Mouse (Mus musculus): ENCODE results near the gene 2010111I01Rik.
A peak's percentile ranks its signal among the peaks of the same experiment; 100 is the strongest.
"Not testable (repeated sequence)": the region's sequence is repeated elsewhere in the genome, so short reads cannot be mapped to it uniquely, and the experiment has no call there.

Gene 2010111I01Rik

DNA sequence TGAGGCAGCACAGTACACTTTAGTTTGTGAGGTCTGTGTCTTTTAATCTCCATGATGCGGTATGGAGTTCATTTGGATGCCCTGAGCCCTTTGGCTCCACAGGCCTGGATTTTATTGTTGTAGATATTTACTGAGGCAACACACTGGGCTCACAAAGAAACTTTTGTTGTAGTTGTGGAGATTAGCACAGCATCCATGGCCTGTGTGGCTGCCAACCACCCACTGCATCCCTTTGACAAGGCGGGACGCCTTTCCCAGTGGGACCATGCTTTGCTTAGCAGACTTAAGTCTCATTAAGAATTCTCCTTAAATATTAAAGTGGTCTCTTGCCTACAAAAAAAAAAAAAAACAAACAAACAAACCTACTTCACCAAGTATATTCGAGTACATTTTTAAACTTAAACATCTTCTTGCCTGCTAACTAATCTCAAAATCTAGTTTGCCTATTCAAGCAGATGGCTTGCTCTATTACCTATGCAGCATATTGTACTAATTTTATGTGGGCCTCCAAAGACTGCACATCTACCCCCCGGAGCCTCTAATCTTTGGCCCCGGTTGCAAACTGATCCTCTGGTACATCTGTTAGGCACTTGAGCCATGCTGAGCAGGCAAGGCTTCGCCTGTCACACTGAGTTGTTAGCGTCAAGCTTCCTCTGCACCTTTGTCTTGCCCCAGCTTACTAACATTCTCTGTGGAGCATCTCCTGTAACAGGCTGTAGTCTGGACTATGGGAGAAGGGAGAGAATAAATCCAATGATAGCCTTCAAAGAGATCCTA lies 239.0 kb downstream of the 2010111I01Rik start:
- no peak for DNase-seq (ENCODE audit: low spot score in 2 of 2)

DNA sequence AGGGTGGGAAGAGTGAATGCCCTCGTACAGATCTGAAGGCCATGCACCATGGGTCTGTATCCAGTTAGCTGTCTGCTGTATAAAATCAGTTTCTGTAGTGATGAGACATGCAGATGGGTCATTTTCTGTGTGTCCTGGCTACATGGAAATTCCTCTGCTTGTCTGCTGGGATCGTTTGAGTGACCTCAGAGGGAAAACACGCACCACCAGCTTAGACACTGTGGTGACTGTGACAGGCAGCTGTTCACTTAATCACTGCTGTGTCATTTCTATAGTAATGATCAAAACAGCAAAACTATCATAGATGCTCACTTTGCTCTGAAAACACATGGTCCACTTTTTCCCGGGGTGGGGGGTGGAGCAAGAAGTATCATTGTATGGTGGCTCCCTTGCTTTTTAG lies 241.1 kb downstream of the 2010111I01Rik start:
- DNase-seq (ENCODE audit: low spot score in 2 of 2) = no peak

DNA sequence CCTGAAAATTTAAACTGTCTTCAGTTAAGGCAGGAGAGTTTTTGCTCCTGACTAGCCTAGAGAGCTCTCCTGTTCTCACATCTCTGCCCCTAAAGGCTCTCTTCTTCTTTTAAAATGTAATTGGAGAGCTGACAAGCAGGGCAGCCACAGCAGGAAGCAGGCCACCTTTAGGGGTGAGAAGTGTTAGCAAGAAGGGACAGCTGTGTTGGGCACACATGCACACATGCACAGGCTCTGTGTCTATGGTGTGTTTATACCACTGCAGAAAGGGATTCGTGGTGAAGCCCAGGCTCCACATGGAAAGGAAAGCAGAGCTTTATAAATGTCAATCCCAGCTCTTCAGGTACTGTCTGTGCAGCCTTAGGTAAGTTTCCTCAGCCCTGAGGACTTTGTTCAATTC lies 241.7 kb downstream of the 2010111I01Rik start:
- DNase-seq (ENCODE audit: low spot score in 2 of 2) = no peak

DNA sequence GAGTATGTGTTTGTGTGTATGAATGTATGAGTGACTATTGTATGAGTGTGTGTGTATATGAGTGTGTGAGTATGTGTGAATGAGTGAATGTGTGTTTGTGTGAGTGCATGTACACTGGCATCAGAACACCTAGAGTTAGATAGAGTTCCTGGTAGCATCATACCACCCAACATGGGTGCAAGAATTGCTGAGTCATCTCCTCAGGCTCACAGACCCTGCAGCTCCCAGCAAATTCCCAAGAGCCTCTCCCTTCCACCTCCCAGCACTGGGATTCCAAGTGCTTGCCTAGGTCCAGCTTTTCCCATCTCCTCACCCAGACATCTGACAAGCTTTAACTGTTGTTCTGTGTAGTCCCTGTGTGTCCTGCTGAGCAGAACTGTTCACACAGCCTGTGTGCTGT lies 251.8 kb downstream of the 2010111I01Rik start:
- DNase-seq (ENCODE audit: low spot score in 2 of 2) = no peak

DNA sequence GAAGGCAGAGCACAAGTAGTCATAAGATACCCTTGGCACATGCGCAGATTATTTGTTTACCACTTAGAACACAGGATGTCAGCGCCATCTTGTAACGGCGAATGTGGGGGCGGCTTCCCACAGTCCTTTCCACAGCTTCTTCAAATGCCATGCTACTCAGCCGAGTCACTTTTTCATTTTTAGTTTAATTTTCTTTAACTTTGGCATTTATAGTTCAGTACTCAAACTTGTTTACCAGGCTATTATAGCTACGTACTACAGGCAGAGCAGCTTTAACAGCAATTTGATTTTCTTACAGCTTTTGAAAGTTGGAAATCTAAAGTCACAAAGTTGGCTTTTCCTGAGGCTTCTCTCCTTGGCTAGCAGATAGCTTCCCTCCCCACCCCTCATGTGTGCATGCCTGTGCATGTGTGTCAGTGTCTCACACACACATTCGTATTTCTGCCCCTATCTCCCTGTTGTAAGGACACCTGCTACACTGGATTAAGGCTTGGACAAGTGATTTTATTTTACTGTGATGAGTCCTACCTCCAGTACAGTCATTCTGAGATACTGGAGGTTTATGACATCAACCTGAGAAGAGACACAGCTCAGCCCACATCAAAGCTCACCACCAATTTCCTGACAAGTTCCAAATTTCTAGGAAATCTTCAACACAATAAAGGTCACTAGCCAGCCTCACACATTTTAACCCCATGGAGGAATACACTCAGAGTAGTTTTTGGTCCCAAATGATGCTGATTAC lies 258.5 kb downstream of the 2010111I01Rik start:
- DNase-seq (ENCODE audit: low spot score in 2 of 2) = no peak

DNA sequence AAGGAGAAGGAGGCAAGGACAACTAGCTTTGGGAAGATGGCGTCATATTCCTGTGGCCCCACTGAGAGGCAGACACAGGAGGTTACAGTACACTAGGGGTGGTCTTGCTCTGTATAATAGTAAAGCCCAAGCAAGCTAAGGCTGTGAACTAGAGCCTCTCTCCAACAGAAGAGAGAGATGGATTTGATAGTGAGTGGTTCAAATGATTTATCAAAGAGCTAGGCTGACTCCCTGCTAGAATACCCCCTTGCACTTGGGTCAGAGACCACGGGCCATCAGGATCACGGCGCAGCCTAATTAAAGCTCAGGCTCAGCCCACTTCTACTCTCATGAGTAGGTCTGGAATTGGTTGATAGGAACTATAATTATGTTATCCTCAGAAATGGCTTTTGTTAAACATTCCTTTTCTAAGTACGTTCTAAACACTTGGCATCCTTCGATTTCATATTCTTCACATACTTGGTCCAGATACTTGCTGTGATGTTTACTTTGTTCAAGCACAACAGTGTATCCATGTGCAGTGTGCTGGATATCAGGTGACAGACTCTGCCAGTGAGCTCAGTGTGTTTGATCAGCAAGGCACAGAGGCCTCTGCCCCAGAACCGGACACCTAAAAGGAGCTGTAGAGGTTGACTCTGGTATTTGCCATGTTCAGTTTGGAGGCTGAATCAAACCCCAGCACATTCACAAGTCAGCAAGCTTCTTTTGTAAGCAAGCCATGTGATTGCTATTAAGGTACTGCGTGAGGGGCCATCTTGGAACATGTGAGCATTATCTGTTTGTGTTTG lies 261.3 kb downstream of the 2010111I01Rik start:
- no peak for DNase-seq (ENCODE audit: low spot score in 2 of 2)

DNA sequence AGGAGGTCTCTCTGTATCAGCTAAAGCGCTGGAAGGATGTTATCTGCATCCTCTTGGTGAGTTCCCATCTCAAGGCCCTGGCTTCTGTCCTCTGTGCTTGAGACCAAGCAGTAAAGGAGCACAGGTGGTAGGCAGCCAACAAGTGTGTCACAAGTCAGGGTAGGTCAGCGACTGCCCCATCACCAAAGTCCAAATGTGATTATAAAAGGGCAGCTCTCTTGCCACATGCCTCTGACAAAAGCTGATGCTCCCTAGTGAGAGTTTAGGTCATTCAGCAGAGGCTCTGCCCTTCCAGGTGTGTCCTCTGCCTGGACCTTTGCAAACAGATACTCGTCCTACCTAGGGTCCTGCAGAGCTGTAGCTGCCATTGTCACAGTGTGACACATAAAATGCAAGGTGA lies 263.1 kb downstream of the 2010111I01Rik start:
- no peak for DNase-seq (ENCODE audit: low spot score in 2 of 2)

DNA sequence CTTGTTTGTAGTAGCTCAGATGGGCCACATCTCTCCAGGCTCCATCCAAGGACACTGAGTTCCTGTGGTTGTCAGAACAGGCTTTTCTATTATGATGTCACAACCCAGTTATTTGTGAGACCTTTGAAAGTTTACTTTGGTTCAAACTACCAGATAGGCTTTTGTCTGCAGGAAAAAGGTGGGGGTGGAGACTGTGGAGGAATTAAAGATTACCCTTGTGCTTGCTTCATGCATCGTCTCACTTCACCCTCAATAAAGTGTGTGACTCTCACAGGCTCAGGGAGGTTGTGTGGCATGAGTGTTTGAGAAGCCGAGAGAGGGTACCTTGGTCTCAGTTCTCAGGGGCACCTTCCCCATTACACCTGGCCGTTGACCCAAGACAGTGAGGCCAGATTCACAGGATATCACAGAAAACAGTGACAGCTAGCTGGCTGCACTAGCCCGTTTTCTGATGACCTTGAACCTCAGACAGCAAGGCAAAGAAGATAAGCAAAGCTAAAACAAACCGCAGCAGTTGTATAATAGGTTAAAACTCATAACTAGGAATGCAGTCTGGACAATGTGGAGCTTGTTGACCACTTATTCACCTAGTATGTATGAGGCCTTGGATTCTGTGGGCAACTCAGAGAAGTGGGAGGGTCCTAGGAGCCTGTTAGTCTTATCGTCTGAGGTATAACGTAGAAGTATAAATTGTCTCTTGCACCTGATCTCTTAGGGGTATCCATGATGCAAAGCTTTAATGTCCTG lies 266.4 kb downstream of the 2010111I01Rik start:
- no peak for DNase-seq (ENCODE audit: low spot score in 2 of 2)

DNA sequence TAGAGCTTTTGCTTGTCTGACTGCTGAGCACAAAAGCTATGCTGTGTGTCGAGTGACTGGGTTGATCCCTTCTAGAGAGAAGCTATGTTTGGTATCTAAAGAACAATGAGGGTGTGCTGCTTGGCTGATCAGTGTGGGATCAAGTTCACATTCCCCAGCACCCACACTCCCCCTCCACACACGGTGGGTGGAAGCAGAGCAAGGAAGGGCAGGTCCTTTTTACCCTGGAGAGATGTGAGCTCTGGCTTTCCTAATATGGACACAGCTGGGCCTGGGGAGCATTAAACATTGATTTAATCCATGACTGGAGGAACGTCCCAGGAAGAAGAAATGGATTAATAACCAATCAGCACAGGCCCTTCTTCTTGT lies 267.0 kb downstream of the 2010111I01Rik start:
- DNase-seq (ENCODE audit: low spot score in 2 of 2) = no peak

DNA sequence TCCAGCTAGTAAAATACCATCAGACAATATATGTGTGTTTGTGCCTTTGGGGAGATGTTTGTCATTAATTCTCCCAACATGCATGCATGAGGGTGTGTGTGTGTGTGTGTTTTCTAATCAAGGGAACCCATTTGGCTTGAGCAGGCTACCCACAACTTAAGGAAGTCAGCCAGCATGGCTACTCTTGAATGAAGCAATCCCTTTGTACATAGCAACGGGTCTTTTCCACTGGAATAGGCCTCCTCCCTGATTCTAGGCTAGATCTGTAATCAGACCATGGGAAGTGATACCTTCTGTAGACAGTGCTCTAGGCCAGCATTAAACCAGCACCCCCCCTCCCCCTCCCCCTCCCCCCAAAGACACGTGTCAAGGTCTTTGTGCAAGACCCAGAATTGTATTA lies 267.9 kb downstream of the 2010111I01Rik start:
- no peak for DNase-seq (ENCODE audit: low spot score in 2 of 2)

DNA sequence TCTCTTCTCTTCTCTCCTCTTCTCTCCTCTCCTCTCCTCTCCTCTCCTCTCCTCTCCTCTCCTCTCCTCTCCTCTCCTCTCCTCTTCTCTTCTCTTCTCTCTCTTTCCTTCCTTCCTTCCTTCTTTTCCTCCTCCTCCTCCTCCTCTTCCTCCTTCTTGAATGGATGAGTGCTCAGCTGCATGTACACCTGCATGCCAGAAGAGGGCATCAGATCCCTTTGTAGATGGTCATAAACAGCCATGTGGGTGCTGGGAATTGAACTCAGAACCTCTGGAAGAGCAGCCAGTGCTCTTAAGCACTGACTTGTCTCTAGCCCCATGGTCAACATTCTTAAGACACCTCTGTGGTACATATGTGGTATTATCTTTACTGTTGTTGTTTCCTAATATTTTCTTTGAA lies 269.8 kb downstream of the 2010111I01Rik start:
- not testable (repeated sequence) for DNase-seq (ENCODE audit: low spot score in 2 of 2)

DNA sequence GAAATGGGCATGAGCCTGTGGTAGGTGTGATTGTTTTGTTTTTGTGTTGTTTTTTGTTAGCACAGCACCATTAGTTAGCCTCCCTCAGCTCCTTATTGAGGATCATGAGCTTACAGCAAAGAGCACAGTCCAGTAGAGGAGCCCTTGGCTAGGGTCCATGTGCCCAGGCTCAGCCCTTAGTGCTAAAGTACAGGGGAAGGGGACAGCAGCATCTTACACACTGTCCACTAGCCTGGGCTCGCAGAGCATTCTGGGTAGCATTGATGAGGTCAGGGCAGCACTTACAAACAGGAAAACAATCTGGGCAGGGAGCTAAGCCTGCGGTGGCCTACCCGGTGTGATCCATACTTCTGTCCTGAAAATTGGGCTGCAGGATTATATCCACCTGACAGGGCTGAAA lies 270.9 kb downstream of the 2010111I01Rik start:
- no peak for DNase-seq (ENCODE audit: low spot score in 2 of 2)

DNA sequence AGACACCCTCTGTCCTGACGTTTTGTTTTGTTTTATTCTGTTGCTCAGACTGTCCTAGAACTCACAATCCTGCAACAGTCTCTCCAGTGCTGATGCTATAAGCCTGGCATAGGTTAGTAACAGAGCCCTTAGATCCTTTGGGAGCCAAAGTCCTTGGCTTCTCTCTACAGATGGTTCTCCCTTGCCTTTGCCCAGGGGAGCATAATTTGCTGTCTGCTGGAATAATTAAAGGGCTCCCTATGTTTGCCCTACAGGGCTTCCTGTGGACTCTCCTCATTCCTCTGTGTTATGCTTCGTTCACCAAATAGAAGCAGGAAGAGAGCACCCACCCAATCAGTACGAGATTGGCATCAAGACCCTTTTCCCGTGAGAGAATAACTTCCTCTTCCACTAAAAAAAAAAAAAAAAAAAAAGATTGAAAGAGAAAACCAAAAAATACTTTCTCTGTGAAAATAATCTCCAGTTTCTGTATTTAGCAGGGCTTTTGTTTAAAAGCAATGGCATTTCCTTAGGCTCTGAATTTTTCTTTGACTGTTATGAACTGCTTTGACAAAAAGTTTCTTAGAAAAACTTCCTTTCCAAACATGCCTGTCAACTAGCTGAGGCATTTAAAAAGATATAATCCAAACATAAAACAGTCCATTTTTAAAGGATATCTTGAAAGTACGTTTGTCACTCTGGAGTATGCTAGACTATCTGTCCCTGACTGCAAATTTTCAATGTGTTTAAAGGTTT lies 271.6 kb downstream of the 2010111I01Rik start:
- no peak for DNase-seq (ENCODE audit: low spot score in 2 of 2)

DNA sequence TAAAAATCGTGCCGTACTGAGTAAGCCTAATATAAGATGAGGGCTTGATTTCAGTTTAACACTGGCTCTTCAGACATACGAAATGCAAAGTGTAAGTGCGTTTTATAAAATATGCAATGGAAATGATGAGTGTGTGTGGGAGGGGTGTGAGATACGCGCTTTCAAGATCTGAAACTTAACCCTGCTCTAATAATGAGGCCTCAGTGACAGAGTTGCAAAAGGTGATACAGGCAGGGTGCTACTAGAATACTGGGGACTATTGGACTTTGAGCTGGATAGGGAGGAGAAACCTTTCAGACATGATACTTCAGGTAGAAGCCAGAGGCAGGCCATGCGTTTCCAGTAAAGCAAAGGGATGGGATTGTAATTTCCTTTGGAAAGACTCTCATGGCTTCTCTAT lies 273.4 kb downstream of the 2010111I01Rik start:
- no peak for DNase-seq (ENCODE audit: low spot score in 2 of 2)

DNA sequence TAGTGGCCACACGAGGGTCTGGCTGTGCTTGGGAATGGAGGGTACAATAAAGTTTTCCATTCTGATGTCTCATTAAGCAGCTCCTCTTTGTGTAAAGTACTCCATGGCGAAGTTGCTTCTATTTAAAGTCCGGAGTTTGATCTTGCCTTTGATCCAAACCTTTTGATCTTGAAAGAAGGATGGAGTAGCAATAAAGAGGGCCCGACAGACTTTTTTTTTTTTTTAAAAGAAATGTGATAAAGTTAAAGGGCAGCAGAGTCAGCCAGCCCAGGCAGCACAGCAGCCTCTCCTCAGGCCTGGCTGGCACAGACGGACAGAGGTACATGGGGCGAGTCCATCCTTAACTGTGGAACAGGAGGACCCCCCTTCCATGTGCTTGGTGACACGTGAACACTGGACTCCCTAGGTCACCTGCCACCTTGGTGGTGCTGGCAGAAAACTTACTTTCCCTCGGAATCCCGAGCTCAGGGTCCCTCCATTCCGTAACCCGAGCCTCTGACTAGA lies 274.7 kb downstream of the 2010111I01Rik start:
- DNase-seq (ENCODE audit: low spot score in 2 of 2) = no peak

DNA sequence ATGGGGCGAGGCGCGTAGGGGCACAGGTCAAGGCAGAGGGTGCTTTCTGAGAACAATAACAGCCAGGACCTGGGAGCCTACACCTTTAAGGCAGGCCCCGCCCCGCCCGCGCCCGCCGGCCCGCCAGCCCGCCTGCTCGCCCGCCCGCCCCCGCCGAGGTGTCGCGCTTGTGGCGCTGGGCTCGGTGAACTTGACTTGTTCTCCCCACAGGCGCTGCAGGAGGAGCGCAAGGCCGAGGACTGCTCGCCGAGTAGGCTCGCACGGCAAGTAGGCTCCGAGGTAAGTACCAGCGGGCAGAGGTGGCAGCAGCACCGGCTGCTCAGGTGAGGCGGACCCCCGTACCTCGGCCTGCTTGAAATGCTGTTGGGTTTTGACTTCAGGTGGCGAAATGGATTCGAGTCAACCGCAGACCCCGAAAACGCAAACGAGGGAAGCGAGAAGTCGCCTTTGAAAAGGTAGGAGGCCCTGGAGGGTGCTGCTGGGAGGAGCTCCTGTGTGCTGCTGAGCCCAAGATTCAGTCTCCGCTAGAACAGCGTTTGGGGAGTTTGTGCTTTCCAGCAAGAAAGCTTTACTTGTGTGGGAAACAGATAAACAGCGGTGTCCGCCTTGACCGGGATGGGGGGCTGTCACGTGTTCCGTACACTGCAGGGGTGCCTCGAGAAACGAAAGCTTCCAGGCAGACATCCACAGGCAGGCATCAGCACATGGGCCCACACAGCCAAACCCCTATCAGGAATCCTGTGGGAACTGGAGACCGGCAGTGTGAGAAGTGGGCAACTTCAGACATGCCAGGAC lies 275.4 kb downstream of the 2010111I01Rik start:
- peak; percentile 67 to 73 for DNase-seq (ENCODE audit: low spot score in 2 of 2)

DNA sequence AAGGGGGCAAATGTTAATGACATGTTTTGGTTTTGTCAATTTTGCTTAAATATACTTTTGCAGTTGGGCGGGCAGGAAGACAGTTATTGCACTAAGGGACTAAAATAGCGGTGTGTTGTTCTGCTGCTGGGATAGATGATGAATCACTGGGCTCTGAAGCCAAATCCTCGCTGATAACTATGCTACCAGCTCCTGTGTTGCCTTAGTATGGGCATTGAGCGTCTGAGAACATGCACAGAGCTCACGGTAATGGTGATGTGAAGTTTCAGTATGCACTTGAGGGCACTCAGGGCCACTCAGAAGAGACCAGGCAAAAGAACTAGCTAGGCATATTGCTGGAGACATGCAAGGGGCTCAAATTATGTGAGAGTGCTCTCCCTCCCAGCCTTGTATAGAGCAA lies 276.1 kb downstream of the 2010111I01Rik start:
- no peak for DNase-seq (ENCODE audit: low spot score in 2 of 2)

DNA sequence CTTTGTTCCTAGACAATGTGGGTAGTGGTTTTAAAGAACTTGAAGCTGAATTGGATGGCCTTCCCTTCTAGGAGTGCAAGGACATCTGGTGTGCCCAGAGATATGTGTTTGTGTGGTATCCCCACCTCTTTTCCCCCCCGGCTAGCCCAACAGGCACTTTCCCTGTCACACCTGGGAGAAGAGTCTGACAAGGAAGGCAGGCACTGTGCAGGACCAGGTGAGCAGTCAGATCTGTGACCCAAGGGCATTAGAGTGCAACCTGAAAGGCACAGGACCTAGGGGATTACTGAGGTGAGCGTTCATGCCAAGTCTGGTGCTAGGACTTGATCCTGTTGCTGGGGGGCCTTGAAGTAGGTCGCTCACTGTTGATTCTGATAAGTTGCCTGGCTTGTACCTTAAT lies 277.0 kb downstream of the 2010111I01Rik start:
- no peak for DNase-seq (ENCODE audit: low spot score in 2 of 2)

DNA sequence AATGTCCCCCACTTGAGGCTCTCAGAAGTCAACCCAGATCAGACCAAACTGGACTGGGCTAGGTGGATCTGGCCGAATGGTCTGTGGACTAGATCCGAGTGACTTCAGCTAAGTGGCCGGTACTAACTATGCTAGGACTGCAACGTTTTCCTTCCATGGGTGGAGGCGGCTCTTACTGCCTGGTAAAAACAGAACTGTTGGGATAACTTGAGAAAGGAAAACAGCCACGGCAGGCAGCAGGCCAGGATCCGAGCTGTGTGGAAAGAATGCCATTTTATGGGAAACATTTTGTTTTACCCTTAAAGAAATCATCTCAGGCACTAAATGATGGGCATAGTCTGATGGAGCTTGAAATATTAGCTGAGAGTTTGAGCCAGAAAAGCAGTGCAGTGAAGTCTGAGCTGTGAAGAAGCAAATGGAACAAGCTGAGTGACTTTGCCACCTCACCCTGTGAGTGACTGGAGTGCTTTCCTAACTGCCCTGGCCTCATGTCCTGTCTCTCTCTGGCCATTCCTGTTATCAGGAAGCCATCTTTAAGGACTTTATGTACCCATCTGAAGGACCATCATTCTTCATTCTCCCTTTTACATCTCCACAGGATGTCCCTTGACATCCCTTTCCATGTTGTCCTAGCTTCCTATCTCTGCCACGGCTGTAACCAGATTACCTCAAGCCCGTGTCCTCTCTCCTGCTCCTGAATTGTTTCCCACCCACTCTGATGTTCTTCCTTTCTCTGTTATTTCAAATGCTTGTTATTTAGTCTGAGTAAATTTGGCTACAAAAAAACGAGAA lies 277.9 kb downstream of the 2010111I01Rik start:
- DNase-seq (ENCODE audit: low spot score in 2 of 2) = no peak
